Mouse (Mus musculus) cerebellum, adult 2 months (tissue): ENCODE results near the gene Olfr1. TPM values are rescaled to one million over a fixed set of nuclear protein-coding genes. Genes with fewer than 3 reads are reported as not detected.

Source experiments
- DNase-seq, 2 experiments: peaks; one replicate each; pipeline ENCODE4 v3.0.0; 2021
- H3K27ac ChIP-seq: fragments of 200-500 bp; 2 replicates; pipeline ENCODE4 v1.5.1; 2012; ENCODE audit warnings: low read length, control low read depth, inconsistent platforms; ENCODE audit not compliant: insufficient read depth
- H3K27me3 ChIP-seq: fragments of 200-500 bp; 2 replicates; pipeline ENCODE4 v1.6.1; 2012; ENCODE audit warnings: inconsistent platforms, mild to moderate bottlenecking, low read length, moderate library complexity; ENCODE audit not compliant: control insufficient read depth, insufficient read depth
- H3K4me1 ChIP-seq: fragments of 200-500 bp; 2 replicates; pipeline ENCODE4 v1.6.1; 2011; ENCODE audit warnings: low read length; ENCODE audit not compliant: control insufficient read depth, insufficient read depth
- H3K4me3 ChIP-seq: fragments of 200-500 bp; replicated peaks from 2 replicates; pipeline ENCODE3; 2011; ENCODE audit warnings: mild to moderate bottlenecking, low read depth, low read length, control low read depth; ENCODE audit not compliant: insufficient read depth
- CTCF ChIP-seq: fragments of 200-500 bp; IDR thresholded peaks from 2 replicates; pipeline ENCODE4 v1.5.1; 2011; ENCODE audit warnings: low read depth, mild to moderate bottlenecking, control low read depth, low read length, moderate library complexity, borderline replicate concordance; ENCODE audit not compliant: insufficient read depth
- POLR2A ChIP-seq: fragments of 200-500 bp; IDR thresholded peaks from 2 replicates; pipeline ENCODE4 v1.6.1; 2011; ENCODE audit warnings: low read length, control low read depth, borderline replicate concordance; ENCODE audit not compliant: insufficient read depth
- WGBS: fragments of 180-500 bp; shearing (Covaris S2); methylation state at CpG from one replicate; pipeline ENCODE4 v1.1.7; 2018; 5-methylcytosine and 5-hydroxymethylcytosine counted together
- polyA plus RNA-seq: library from polyadenylated mRNA; depleted of rRNA; stranded (reverse); fragments of >200 nt; gene quantifications from 2 replicates; pipeline ENCODE4 v1.2.3, GENCODE M21; 2012; rRNA removed

The Olfr1 gene
- not detected in 2 replicates for polyA plus RNA-seq

DNA sequence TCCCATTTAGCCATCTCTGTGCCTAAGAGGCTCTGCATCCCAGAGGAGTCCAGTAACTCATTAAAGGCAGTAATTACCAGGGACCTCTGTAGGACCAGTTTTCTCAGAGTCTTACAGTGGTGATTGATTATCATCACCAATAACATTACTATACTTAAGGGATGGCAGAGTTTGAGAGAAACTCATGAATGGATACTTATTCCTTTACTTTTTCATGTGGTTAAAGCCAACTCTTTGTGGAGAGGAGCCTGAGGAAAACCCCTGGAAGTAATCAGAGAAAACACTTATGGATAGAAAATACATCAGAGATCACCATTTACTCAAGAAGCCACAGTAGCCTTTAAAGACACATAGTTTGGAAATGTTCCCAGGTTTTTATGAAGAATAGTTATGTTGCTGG is at the start of gene Olfr1:
Gene Olfr1 (minus strand): TSS at position 101 of the 400 bp plus-strand sequence.
- TF ChIP-seq CTCF (no peak), POLR2A (no peak)
- H3K4me1 ChIP-seq, result no peaks in the 10 kb centered on the region

DNA sequence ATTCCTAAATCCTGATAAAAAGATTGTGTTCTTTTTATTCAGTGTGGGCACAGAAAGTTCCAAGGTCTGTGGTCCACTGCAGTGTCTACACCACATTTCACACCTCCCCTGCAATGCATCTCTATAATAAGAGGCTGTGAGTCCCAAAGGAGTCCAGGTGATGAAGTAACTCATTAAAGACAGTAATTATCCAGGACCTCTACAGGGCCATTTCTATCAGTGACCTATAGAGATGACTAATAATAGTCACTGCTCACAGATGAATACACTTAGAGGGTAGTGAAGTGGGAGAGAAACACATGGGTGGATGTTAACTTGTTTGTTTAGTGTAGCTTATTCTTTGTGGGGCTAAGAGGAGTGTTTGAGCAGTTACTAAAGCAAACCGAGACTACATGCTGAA is 29.0 kb upstream of the Olfr1 start, which contains the start of gene Olfr378:
Gene Olfr378 (minus strand): TSS at position 101 of the 400 bp plus-strand sequence.
- no peaks in the 10 kb centered on the region for H3K27me3 ChIP-seq
- no peak within 1 kb of the TSS for H3K4me3 ChIP-seq
- no peak for DNase-seq
- no peak for TF ChIP-seq POLR2A
- no peak for TF ChIP-seq CTCF
- 96% methylated on average over 1 of the region's 1 CpGs for WGBS
- H3K4me1 ChIP-seq, result no peaks in the 10 kb centered on the region
- H3K27ac ChIP-seq, result no peak within 1 kb of the TSS

More for the DNA sequence above, at the start of gene Olfr1:
- no peak for DNase-seq
- H3K4me3 ChIP-seq, result no peak within 1 kb of the TSS
- H3K27me3 ChIP-seq, result no peaks in the 10 kb centered on the region
- no peak within 1 kb of the TSS for H3K27ac ChIP-seq

DNA sequence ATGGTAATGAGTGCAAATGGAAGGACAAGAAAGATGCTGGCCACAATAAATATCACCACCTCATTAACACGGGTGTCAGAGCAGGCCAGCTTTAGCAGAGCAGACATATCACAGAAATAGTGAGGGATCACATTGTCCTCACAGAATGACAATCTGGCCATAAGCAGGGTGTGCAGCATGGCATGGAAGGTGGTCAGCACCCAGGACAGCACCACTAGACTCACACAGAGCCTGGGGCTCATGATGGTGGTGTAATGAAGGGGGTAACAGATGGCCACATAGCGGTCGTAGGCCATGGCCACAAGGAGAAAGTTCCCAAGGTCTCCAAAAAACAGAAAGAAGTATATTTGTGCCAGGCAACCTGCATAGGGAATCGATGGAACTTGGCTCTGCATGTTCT is 4.0 kb downstream of the Olfr1 start:
- 58% methylated on average over 4 of the region's 4 CpGs for WGBS
- H3K4me3 ChIP-seq, result no peak overlapping the region
- no peaks in the 10 kb centered on the region for H3K27me3 ChIP-seq
- no peak for DNase-seq
- no peak overlapping the region for H3K27ac ChIP-seq
- H3K4me1 ChIP-seq, result no peaks in the 10 kb centered on the region
- TF ChIP-seq POLR2A, result no peak
- TF ChIP-seq CTCF, result no peak

DNA sequence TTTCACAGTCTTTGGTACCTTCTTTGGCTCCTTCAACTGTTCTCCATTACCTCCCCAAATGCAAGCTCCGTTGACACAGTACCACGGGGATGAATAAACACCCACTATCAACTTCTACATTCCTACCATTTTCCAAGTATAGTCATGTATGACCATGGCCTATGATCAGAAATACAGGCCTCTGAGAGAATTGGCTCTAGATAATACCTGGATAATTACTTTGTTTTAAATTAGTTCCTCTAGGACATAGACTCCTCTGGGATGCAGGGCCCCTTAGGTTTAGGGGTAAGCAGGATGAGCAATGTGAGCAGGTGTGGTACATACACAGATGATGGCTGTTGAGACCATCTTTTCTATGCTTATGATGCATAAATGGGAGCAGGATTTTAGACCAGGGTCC is 28.5 kb downstream of the Olfr1 start, which contains the start of gene Olfr376:
Gene Olfr376 (plus strand): TSS at position 301 of the 400 bp plus-strand sequence.
- Histone ChIP-seq H3K27me3 (no peaks in the 10 kb centered on the region), H3K27ac (no peak within 1 kb of the TSS), H3K4me1 (no peaks in the 10 kb centered on the region), H3K4me3 (no peak within 1 kb of the TSS)
- WGBS, result 88% methylated on average over 2 of the region's 2 CpGs
- DNase-seq, result no peak
- TF ChIP-seq POLR2A, result no peak

DNA sequence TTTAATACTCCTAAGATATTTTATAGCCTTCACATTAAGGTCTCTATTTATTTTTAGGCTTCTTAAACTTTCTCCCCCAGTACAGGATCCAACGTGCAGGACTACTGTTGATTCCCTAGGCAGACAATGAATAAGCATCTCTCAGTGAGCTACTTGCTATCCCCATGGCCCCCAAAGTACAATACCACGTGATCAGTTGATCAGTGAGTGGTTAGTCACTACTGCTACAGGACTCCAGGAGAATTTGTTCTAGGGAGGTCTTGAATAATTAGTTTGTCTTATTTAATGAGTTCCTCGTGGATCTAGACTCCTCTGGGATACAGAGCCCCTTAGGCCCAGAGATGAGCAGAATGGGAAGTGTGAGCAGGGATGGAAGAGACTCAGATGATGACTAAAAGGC is 48.9 kb downstream of the Olfr1 start, which contains the start of gene Olfr20:
Gene Olfr20 (plus strand): TSS at position 301 of the 400 bp plus-strand sequence.
- TF ChIP-seq POLR2A, result no peak
- TF ChIP-seq CTCF, result no peak
- Histone ChIP-seq H3K4me1 (no peaks in the 10 kb centered on the region), H3K27ac (no peak within 1 kb of the TSS), H3K27me3 (no peaks in the 10 kb centered on the region), H3K4me3 (no peak within 1 kb of the TSS)
- DNase-seq, result no peak
- WGBS, result 46% methylated on average over 3 of the region's 3 CpGs

Other genes starting within 250 kb of the Olfr1 start
- 4.5 and 6.2 TPM in 2 replicates for gene P2rx5, start 239.2 kb downstream of the Olfr1 start, polyA plus RNA-seq
- gene Emc6, start 222.6 kb downstream of the Olfr1 start, polyA plus RNA-seq, result 78.7 and 80.6 TPM in 2 replicates
- 15.9 and 16.5 TPM in 2 replicates for gene Tax1bp3, start 222.5 kb downstream of the Olfr1 start, polyA plus RNA-seq
- gene Ctns, start 200.6 kb downstream of the Olfr1 start, polyA plus RNA-seq, result 26.6 and 26.9 TPM in 2 replicates
- gene Shpk, start 200.2 kb downstream of the Olfr1 start, polyA plus RNA-seq, result 4.1 and 4.5 TPM in 2 replicates
- 0.16 and 0.33 TPM in 2 replicates for gene Trpv1, start 165.3 kb downstream of the Olfr1 start, polyA plus RNA-seq
- 0.19 and 0.46 TPM in 2 replicates for gene Trpv3, start 132.2 kb downstream of the Olfr1 start, polyA plus RNA-seq
- gene Aspa, start 70.0 kb downstream of the Olfr1 start, polyA plus RNA-seq, result 44.8 and 57.9 TPM in 2 replicates
- not detected in 2 replicates for gene Gm49340, start 69.9 kb downstream of the Olfr1 start, polyA plus RNA-seq
- gene Spata22, start 69.9 kb downstream of the Olfr1 start, polyA plus RNA-seq, result 0.08 and 0.22 TPM in 2 replicates
- gene Olfr20, start 48.8 kb downstream of the Olfr1 start, polyA plus RNA-seq, result not detected in 2 replicates
- not detected in 2 replicates for gene Olfr376, start 28.4 kb downstream of the Olfr1 start, polyA plus RNA-seq
- not detected in 2 replicates for gene Olfr378, start 28.9 kb upstream of the Olfr1 start, polyA plus RNA-seq
- not detected in 2 replicates for gene Olfr380, start 57.9 kb upstream of the Olfr1 start, polyA plus RNA-seq
- gene Olfr381, start 92.0 kb upstream of the Olfr1 start, polyA plus RNA-seq, result not detected in 2 replicates
- gene Olfr382, start 117.6 kb upstream of the Olfr1 start, polyA plus RNA-seq, result not detected in 2 replicates
- not detected in 2 replicates for gene Olfr385, start 193.4 kb upstream of the Olfr1 start, polyA plus RNA-seq
- gene Olfr384, start 199.0 kb upstream of the Olfr1 start, polyA plus RNA-seq, result not detected in 2 replicates